Mouse (Mus musculus) c-Kit-positive CD71-positive TER-119-positive erythroid progenitor cells, embryonic 14.5 days (primary cell): ENCODE measurements around the gene 6030468B19Rik.
A peak's percentile ranks its signal among the peaks of the same experiment; 100 is the strongest.
"Not testable (repeated sequence)": the region's sequence is repeated elsewhere in the genome, so short reads cannot be mapped to it uniquely, and the experiment has no call there.

Experiments used
- DNase-seq: peaks from one replicate; pipeline ENCODE4 v3.0.0-alpha.2; 2013; ENCODE audit warnings: low spot score

Gene 6030468B19Rik

DNA sequence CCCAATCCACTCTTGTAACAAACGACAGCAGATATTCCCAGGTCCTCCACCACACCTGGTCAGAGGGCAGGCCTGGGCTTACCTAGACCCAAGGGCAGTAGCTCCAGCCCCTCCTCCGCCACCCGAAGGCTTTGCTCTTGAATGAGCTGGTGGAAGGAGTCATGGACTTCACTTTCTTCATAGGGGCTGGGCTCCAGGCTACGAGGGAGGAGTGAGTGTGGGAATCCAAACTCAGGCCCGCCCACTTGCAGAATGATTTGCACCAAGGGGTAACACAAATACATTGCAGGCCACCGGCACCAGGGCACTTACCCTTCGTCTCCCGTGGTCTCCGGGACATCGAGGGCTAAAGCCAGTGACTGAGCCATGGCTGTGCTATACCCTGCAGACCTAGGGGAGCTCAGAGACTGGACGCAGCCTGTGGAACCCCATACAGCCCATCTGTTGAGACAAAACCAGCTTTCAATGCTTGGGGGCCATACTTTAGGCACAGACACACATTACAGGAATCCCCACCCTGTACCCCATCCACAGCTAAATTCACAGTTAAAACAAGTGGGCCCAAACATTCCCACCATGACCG is 18.5 kb upstream of the 6030468B19Rik start:
- peak; percentile 58 for DNase-seq

DNA sequence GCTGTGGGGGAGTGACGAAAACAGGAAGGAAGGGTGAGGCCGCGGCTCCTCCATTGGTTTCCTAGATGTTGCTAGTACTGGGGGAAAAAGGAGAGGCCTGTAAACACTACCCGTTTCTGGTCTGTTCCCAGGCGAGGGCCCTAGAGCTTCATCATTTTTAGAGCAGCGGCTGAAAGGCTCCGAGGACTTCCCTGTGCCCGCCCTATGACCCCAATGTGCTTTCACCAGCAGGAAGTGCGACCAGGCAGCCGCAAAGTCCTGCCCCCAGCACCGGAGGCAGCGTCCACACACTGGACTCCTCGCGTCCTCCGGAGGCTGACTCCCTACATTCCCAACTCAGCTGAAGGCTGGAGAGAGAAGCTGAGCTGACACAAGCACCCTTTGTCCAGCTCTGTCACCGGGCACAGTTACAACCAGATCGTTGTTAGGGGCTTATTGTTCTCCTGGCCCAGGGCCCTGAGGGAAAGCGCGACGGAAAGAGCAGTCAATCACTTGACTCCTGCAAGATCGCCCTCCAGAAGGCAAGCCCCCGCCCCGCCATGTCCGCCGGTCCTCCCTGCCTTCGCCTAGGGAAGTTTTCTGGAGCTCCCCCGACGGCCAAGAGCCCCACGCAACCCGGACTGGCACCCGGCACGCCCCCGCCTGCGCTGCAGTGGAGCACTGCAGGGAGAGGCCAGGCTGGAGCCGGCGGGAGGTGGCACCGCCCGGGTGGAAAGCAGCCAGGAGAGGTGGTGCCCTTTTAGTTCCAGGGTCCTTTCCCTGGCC is 17.8 kb upstream of the 6030468B19Rik start:
- peak; percentile 55 for DNase-seq

DNA sequence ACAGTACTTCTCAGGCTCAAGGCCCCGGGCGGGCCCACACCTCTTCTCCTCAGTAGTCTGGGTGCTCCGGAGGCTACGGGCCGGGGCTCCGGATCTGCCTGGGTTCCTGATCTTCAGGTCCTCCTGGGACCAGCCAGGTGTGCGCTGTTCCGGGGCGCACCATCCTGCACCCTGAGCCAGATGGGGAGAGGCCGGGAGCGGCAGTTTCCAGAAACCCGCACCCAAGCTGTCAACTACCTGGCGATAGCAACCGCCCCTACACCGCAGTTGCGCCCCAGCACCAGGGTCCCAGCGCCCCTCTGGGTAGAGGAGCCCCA is 17.3 kb upstream of the 6030468B19Rik start:
- DNase-seq = peak; percentile 33

DNA sequence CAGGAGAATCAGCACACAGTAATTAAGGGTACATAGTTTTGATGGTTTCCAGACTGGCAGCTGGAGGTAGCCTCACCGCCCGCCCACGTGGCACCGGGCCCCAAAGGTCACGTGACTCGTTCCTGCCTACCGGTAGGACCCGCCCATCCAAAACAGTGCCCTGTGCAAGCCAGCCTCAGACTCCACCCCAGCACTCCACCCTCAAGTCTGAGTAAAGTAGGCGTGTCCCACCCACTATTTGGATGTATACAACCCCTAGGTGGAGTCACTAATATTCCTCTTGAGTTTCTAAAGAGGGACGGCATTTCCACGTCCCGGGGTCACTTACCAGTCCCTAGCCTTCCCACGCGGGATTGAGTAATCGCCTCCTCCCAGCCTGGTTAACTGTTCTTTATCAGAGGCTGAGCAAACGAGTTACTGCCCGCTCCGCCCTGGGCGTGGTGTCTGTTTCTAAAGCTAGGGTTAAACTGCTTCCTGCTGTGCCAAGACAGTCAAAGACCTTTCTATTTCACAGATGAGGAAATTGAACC is 16.8 kb upstream of the 6030468B19Rik start:
- DNase-seq = peak; percentile 95

DNA sequence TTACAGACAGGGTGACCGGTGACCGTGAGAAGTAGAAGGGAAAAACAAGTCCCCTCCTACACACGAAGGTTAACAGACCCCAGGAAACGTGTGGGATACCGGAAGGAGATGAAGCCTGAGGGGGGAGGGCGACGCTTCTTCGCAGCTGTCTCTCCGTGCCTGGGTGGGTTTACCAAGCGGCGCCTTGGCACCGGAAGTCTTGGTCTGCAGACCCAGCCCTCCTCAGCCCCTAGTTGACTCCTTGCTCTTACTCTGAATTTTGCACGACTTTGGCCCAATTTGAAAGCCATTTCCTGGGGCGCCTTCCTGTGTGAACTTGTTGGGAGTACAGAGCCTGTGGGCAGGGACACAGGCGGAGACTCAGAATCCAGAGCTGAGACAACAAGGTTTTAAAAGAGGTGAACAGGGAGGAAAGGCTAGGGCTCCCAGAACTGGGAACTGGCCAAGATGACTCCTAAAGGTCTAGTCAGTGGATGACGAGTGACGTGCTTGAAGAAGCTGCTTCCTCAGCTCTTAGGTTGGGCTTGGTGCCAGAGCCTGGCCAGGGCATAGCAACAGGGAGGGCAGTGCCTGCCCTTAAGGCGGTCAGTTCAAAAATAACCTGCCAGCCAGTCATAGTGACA is 16.1 kb upstream of the 6030468B19Rik start:
- DNase-seq = peak; percentile 53

DNA sequence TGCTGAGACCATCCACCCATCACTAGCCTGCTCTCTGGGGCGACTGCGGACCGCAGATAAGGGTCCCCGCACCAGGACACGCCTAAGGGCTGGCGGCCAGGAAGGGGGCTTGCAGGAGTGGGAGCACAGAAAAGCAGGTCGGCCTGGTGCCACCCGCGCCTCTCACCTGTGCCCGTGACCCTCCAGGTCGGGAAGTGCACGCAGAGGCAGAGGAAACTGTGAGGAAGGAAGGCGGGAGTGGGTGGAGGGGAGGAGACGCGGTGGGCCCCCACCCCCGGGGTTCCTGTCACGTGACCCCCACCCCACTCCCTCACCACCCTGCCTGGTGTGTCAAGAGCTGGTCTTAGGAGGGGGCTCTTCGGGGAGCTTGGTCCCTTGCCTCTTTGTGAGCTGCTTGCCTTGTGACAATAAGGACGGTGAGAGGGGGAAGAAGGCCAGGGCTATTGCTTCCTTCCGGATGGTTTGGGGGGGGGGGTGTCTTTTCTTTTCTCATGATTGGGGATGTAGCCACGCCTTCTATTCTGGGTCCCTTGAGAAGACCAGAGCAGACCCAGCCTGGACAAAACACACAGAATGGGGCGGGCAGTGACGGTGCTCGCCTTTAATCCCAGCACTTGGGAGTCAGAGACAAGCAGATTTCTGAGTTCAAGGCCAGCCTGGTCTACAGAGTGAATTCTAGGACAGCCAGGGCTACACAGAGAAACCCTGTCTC is 15.3 kb upstream of the 6030468B19Rik start, which contains the start of the genes Tmc8 and Tmc6:
Tmc8 (plus strand) TSS at position 84 of the 712 bp plus-strand sequence.
Tmc6 (minus strand) TSS at position 206 of the 712 bp plus-strand sequence.
- DNase-seq = peak; percentile 66

DNA sequence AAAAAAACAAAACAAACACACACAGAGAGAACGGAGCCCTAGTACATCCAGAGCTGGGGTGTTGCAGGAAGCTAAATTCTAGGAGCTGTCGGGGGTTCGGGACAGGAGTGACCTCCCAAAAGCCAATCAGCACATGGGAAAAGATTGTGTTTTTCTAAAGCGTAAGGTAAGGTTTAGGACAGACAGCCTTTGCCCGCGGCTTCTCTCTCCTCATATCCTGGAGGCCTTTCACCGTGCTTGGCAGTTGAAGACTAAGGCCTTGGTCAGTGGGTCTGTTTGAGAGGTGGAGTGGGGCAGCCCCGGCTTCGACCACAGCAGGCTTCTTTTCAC is 14.8 kb upstream of the 6030468B19Rik start:
- peak; percentile 41 for DNase-seq

DNA sequence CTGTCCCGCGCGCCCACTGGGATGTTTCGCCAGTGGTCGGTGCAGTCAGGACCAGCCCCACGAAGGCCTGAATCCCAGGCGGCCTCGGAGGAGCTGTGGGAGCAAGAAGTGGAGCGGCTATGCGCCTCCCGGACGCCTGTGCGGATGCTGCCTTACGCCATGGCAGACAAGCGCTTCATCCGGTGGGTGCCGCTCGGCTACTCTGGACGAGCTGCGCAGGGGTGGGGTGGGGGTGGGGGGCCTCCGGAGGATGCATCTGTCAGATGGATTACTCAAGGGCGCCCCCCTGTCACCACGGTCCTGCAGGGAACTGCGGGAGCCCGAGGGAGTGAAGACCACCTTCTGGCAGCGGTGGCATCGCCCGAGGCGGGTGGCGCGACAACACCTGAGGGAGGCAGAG is 14.4 kb upstream of the 6030468B19Rik start:
- peak; percentile 60 for DNase-seq

DNA sequence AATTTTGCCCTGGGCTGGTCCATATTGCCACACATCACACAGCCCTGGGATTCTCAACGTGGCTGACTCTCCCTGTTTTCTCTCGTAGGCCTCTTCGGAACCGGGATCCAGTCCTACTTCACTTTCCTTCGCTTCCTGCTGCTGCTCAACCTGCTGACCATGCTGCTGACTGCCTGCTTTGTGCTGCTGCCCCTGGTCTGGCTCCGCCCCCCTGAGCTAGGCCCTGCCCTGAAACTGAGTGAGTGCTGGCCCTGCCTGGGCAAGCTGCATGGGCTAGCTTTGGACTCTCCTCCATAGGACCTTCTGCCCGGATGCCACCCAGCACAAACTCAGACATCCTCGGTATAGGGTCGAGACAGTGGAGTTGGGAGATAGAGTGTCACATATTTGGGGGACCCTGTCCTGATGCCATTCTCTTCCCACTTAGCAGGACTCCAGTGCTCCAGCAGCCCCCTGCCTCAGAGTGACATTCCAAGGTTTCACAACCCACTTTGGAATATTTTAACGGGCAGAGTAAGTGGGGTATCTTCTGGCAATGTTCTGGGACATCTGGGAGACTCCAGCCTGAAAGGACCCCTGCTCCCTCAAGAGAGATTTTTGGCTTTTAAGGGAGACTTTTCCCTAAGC is 13.7 kb upstream of the 6030468B19Rik start:
- DNase-seq = peak; percentile 41

DNA sequence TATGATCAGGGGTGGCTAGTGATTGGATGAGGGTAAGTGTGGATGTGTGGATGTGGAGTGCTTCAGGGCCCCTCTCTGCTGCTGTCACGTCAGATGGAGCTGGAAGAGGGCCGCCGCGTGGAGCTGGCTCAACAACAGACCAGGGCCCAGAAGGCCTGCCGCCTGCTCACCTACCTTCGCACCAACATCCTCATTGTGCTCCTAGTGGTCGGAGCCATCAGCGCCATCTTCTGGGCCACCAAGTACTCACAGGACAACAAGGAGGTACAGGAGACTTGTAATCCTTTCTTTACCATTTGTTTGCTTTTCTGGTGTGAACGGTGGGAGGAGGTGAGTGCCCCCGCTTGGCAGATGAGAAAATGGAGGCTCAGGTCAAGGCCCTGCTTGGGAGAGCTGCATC is 11.2 kb upstream of the 6030468B19Rik start:
- no peak for DNase-seq

DNA sequence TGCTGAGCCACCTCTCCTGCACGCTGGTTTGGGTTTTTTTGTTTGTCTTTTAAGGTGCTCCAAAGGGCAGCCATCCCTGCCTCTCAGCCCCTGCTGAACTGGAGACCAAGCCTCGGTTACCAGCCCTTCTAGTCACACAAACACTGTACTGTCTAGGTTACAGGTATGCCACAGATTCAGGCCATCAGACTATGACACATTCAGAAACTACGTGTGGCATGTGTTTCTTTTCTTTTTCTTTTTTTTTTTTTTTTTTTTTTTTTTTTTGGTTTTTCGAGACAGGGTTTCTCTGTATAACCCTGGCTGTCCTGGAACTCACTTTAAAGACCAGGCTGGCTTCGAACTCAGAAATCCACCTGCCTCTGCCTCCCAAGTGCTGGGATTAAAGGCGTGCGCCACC is 9.0 kb upstream of the 6030468B19Rik start:
- DNase-seq = not testable (repeated sequence)

DNA sequence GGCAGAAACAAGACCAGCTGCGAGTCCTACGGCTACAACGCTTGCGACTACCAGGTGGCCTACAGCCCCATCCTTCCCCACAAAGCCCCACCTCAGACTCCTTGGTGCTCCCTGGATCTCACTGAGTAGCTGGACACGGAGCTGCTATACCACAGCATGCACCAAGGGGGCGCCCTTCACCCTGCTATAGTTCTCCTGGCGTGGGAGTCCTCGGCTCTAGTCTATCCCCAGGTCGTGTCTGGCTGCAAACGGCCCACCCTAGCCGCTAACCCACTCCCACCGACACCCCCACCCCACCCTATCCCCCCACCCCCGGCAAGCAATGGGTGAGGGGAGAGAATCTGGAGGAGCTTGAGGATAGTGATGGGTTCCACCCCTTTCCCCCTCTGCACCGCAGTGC is 7.2 kb upstream of the 6030468B19Rik start:
- DNase-seq = no peak

DNA sequence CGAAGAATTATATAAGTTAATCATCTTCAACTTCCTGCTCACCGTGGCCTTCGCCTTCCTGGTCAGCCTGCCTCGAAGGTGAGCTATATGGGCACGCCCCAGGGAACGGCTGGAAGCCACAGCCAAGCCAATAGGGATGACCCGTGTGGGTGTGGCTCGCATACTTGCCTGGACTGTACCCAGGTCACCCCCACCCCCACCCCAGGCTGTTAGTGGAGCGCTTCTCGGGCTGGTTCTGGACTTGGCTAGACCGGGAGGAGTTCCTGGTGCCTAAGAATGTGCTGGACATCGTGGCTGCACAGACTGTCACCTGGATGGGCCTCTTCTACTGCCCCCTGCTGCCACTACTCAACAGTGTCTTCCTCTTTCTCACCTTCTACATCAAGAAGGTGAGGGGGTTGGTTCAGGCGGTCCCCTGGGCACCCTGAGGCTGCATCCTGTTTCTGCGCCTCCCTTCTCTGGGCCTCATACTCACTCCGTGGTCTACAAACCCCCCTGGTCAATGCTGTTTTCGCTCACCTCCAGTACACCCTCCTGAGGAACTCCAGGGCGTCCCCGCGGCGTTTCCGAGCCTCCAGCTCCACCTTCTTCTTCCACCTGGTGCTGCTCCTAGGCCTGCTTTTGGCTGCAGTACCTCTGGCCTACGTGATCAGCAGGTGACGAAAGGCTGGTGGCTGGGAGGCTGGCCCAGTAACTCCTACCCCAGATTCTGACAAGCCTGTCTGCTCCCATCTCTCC is 6.6 kb upstream of the 6030468B19Rik start:
- DNase-seq = no peak

DNA sequence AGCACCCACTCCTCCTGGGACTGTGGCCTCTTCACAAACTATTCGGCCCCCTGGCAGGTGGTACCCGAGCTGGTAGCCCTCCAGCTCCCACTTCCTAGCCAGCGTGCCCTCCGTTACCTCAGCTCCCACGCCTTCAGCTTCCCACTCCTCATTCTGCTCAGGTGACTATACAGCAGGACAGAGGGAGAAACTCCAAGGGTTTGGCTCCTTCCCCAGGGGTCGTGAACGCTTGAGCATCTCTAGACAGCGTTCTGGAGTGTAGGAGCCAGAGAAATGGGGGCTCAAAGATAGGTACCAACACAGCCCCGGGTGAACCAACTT is 6.1 kb upstream of the 6030468B19Rik start:
- DNase-seq = no peak

DNA sequence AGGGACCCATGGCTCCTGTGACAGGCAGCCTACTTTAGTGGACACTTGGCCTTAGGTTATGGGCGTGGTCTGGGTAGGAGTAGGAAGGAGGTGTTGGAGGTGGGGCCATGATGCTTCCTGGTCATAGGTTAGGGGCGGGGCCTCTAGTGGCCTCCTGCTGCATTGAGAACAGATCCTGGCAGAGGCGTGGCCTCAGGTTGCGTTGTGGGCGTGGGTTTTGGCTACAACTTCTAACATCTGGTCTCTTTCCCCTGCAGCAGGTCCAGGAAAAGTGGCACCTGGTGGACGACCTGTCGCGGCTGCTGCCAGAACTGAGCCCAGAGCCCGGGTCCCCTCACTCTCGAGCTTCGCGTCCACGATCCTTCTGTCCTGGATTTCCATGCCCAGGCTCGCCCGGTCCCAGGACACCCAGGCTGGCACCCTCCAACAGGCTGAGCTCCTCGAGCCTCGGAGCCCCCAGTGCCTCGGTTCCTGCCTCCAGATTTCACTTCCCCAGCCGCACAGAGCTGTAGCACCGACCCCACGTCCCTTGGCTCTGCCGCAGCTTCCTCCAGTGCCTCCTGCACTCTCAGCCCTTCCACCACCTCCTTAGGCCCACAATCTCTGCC is 5.1 kb upstream of the 6030468B19Rik start:
- peak; percentile 90 for DNase-seq

DNA sequence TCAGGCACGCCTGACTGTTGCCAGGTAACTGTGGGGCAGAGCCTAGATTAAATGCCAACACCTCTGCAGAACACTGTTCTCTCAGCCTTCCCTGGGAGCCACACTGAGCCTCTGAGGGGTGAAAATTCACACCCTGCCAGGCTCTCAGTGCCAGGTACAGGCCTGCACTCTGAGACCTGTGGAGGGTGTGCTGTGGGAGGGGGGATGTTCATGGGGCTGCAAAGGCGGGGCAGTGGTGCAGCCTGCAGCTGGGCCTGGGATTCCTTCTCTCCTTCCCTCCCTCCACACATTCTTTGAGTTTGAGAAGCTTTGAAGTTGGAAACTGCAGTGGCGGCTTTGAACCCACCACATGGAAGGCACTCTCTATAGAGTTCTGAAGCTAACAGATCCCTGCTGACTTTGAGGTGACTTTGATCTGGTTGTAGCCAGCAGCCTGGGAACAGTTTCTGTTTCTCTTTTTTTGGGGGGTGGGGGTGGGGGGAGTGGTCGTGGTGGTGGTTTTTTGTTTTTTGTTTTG is 3.4 kb upstream of the 6030468B19Rik start:
- DNase-seq = no peak

DNA sequence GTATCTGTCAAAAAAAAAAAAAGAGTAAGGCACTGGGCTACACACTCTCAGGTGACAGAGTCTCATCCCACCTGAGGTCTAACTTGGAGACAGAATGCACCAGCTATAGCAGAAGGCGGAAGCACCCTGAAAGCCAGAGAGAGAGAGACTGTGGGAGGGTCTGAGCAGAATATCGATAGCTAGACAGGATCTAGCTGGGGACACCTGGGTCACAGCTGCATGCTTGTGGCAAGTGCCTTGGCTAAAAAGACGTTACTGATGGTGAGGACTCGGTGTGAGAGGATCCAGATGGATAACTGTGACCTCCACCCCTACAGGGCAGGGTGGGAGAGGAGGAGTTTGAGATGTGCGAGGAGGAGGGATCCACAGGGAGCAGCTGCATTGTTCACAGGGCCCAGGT is 506 bp upstream of the 6030468B19Rik start:
- no peak for DNase-seq

DNA sequence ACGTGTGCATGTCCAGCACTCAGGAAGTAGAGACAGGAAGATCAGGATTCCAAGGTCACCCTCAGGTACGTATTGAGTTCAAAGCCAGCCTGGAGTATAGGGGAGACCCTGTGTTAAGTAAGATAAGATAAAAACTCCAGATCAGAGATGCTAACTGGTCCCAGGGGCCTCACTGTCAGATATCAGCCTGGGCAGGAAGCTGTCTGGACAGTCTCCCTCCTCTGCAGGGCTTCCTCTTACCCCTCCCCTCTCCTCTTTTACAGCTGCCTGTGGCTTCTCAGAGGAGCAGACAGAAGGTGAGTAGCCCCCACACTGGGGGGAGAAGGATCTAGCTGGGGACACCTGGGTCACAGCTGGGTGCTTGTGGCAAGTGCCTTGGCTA is 691 bp downstream of the 6030468B19Rik start:
- DNase-seq = no peak

DNA sequence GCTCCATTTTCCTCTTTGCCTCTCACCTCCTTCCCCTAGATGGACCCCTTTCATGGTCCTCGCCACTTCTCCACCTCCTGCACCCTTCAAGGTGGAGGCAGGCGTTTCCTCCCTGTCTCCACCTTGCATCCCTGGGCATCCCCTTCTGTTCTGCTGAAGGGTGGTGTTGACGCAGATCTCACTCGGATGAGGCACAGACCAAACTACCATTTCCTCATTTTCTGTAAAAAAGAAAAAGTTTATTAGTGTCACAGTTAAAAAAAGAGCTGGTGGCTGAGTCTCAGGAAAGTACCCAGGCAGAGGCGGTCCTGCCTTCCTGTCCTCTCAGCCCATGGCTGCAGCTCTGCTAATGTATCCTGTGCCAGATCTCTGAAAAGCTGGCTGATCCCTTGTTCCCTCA is 1.7 kb downstream of the 6030468B19Rik start:
- no peak for DNase-seq

DNA sequence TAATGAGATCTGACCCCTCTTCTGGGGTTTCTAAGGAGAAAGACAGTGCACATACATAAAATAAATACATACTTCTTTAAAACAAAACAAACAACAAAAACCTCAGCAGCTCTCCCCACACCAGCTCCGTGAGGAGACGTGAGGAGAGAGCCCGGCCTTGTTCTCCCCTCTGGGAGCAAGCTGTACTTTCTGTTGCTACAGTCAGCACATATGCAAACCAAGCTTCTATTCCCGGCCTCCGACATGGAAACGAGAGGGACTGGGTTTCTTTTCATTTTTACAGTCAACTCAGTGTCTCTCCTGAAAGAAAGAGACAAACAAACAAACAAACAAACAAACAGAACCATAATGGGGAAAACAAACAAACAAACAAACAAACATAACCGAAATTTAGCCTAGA is 2.6 kb downstream of the 6030468B19Rik start:
- no peak for DNase-seq

DNA sequence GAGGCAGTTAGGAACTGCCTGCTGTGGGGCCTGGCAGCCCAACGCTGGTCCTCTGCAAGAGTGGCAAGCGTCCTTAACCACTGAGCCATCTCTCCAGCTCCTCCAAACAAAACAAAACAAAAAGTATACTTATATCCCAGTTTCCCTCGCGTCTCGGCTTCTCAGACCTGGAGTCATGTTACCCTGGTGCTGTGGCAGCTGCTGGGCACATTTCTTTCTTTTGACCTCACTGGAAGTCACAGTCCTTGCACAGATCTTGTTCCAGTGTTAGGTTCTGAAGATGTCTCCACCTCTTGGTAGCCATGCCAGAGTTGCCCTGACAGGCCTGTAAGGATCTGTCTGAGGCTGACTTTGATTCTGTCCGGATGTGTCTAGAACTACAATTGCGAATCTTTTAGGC is 4.2 kb downstream of the 6030468B19Rik start:
- DNase-seq = no peak
